Mouse (Mus musculus): ENCODE results near the gene Prdx4.
"Not testable (repeated sequence)": the region's sequence is repeated elsewhere in the genome, so short reads cannot be mapped to it uniquely, and the experiment has no call there.

Gene Prdx4

GRCm38 (mm10) chrX:155340654-155341053 is at the start of gene Prdx4:
Gene Prdx4 (minus strand): TSS chrX:155340754.
- DNase-seq (ENCODE audit: low spot score in 2 of 2), result no peak

DNA sequence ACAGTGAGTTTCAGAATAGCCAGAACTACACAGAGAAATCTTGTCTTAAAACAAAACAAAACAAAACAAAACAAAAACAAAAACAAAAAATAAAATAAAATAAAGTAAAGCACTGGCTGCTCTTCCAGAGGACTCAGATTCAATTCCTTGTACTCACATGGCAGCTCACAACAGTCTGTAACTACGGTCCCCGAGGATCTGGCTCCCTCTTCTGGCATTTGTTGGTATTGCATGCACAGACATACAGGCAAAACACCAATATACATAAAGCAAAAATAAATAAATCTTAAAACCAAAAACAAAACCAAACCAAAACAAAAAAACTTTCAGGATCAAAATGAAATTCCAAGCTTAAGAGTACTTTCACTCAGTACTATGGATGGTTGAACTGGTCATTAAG is 36.0 kb upstream of the Prdx4 start:
- no peak for DNase-seq (ENCODE audit: low spot score in 2 of 2)

GRCm38 (mm10) chrX:155375458-155375857 is 34.9 kb upstream of the Prdx4 start:
- DNase-seq (ENCODE audit: low spot score in 2 of 2), result no peak

- not testable (repeated sequence) for DNase-seq (ENCODE audit: low spot score in 2 of 2)
These were observed 29.6 kb upstream of the Prdx4 start for GRCm38 (mm10) chrX:155370110-155370509.

GRCm38 (mm10) chrX:155365095-155365494 is 24.5 kb upstream of the Prdx4 start:
- no peak for DNase-seq (ENCODE audit: low spot score in 2 of 2)

DNA sequence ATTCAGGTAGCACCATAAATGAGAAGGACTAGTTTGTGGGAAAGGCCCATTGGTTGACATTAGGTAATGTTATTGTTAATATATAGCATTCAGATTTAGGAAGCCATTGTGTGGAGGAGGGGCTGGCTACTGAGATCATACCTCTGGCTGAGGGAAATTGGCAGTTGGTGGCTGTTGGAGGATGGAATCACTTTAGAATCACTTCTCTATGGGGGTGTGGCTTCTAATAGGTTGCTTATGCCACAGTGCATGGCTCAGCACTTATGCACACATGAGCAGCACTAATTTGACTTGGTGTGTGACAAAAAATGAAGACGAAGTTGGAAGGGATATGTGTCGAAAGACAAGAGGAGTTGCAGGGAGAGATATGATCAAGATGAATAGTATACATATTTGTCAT is 5.7 kb upstream of the Prdx4 start:
- no peak for DNase-seq (ENCODE audit: low spot score in 2 of 2)

GRCm38 (mm10) chrX:155337905-155338721 is 2.4 kb downstream of the Prdx4 start:
- peak; percentile 49 to 52 for DNase-seq (ENCODE audit: low spot score in 2 of 2)

DNA sequence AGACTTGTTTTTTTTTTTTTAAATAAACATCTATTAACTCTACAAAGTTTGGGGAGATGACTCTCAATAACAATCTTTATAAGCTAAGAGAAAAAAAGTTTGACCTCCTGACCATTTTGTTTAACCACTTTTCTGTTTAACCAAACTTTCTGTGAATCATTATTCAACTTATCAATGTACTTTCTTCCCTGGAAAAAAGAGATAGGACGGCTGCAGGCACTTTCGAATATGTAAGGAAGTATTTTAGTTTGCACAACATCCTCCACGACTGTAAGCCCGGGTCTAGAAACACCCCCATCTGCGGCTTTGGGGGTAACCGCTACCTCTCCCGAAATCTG is 3.0 kb downstream of the Prdx4 start:
- DNase-seq (ENCODE audit: low spot score in 2 of 2), result no peak

DNA sequence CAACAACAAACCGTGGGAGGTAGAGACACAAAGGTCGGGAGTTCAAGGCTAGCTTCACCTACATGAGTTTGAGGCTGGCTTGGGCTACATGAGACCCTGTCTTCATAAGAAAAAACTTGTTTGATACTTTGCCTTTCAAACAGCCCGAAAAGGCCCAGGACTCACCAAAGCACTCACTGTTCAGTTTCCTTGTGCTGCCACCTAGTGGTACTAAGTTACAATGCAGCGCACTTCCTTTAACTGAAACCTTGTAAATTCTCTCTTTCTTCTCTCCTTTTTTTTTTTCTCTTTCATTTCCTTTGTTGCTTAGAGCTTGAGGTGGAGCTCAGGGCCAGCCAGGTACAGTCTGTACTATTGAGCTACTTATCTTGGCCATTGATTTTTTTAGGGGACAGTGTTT is 22.5 kb downstream of the Prdx4 start:
- peak in 1 of 2 experiments; percentile 5 for DNase-seq (ENCODE audit: low spot score in 2 of 2)

GRCm38 (mm10) chrX:155306390-155306789 is 34.2 kb downstream of the Prdx4 start:
- DNase-seq (ENCODE audit: low spot score in 2 of 2), result no peak

- DNase-seq (ENCODE audit: low spot score in 2 of 2), result no peak
These were observed 60.0 kb downstream of the Prdx4 start for GRCm38 (mm10) chrX:155280427-155281044.

DNA sequence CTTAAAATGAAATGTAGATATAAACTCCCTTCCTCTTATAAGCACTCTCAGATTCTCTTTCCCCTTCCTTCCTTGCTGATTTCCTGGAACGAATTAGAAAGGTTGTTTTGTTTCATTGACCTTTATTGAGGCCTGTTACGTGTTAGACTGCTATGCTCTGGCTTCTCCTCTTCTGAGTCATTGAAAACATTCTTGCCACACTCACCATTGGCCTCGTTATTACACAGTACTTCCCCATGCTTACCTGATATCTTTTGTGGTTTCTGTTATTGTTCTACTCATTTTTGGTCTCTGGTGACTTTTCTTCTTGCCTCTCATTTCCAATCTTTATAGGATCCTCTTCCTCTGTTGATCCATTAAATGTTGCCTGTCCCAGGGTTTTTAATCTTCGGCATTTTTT is 62.1 kb downstream of the Prdx4 start:
- no peak for DNase-seq (ENCODE audit: low spot score in 2 of 2)
